Mouse (Mus musculus) liver, embryonic 15.5 days (tissue): Measurements from ENCODE around the gene Rpl12. TPM values are rescaled to one million over a fixed set of nuclear protein-coding genes. Genes with fewer than 3 reads are reported as not detected.
A peak's percentile ranks its signal among the peaks of the same experiment; 100 is the strongest.

Source experiments
- ATAC-seq: fragments of 200-750 bp; cut with Nextera tagmentation; 2 replicates; pipeline ENCODE4 v1.8.0; 2017; ENCODE audit warnings: moderate number of reproducible peaks, mild to moderate bottlenecking, moderate library complexity; ENCODE audit not compliant: insufficient read depth
- H3K27ac ChIP-seq: fragments of 300-500 bp; sonication (generic); replicated peaks from 2 replicates; pipeline ENCODE4 v1.5.1; 2015; ENCODE audit warnings: mild to moderate bottlenecking, inconsistent platforms
- H3K27me3 ChIP-seq: fragments of 300-500 bp; sonication (generic); 2 replicates; pipeline ENCODE4 v1.6.1; 2015; ENCODE audit warnings: mild to moderate bottlenecking, inconsistent platforms
- H3K36me3 ChIP-seq: fragments of 300-500 bp; sonication (generic); replicated peaks from 2 replicates; pipeline ENCODE4 v1.6.1; 2015; ENCODE audit warnings: moderate library complexity, mild to moderate bottlenecking, inconsistent platforms
- H3K4me1 ChIP-seq: fragments of 300-500 bp; sonication (generic); replicated peaks from 2 replicates; pipeline ENCODE4 v1.6.1; 2015; ENCODE audit warnings: inconsistent platforms
- H3K4me2 ChIP-seq: fragments of 300-500 bp; sonication (generic); 2 replicates; pipeline ENCODE4 v1.6.1; 2015; ENCODE audit warnings: moderate library complexity, mild to moderate bottlenecking, inconsistent platforms
- H3K4me3 ChIP-seq: fragments of 300-500 bp; sonication (generic); replicated peaks from 2 replicates; pipeline ENCODE4 v1.5.1; 2015; ENCODE audit warnings: mild to moderate bottlenecking, inconsistent platforms
- H3K9ac ChIP-seq: fragments of 300-500 bp; sonication (generic); 2 replicates; pipeline ENCODE4 v1.6.1; 2015; ENCODE audit warnings: moderate library complexity, mild to moderate bottlenecking, inconsistent platforms
- H3K9me3 ChIP-seq: fragments of 300-500 bp; sonication (generic); replicated peaks from 2 replicates; pipeline ENCODE4 v1.6.1; 2016; ENCODE audit warnings: inconsistent platforms
- WGBS: fragments of 180-500 bp; shearing (Covaris S2); methylation state at CpG from one replicate; pipeline ENCODE4 v1.1.7; 2015; ENCODE audit warnings: mixed read lengths; ENCODE audit not compliant: insufficient replicate concordance; 5-methylcytosine and 5-hydroxymethylcytosine counted together
- polyA plus RNA-seq: library from polyadenylated mRNA; unstranded; fragments of >200 nt; fragmentation: Nextera tagmentation; extraction: Ambion mirVana; gene quantifications from 2 replicates; pipeline ENCODE4 v1.2.1, GENCODE M21; 2015

The Rpl12 gene
- polyA plus RNA-seq: 79.8 and 80.2 TPM in 2 replicates

- H3K36me3 ChIP-seq: peaks cover 26% of the 10 kb centered on the region
- H3K27me3 ChIP-seq: no peaks in the 10 kb centered on the region
- peaks cover 62% of the 10 kb centered on the region for H3K4me1 ChIP-seq
- H3K27ac ChIP-seq: peak within 1 kb of the TSS; percentile 84
- H3K9me3 ChIP-seq: no peaks in the 10 kb centered on the region
- peak; percentile 82 for ATAC-seq
- WGBS: 3% methylated on average over 55 of the region's 55 CpGs
- H3K4me3 ChIP-seq: peak within 1 kb of the TSS; percentile 71
- peak within 1 kb of the TSS; percentile 75 for H3K9ac ChIP-seq
- peak within 1 kb of the TSS; percentile 97 for H3K4me2 ChIP-seq
These were observed at the start of gene Rpl12, which contains the start of gene Lrsam1 for GRCm38 (mm10) chr2:32961192-32961995. Rpl12 (plus strand) TSS chr2:32961559. Lrsam1 (minus strand) TSS chr2:32961614.

- Histone ChIP-seq H3K27me3 (no peaks in the 10 kb centered on the region), H3K9ac (no peak overlapping the region), H3K27ac (no peak overlapping the region), H3K36me3 (0 out of 2 replicates have a peak, but pooled peaks cover 6% of the 10 kb centered on the region), H3K4me2 (no peak overlapping the region), H3K9me3 (no peaks in the 10 kb centered on the region), H3K4me3 (no peak overlapping the region), H3K4me1 (peaks cover 37% of the 10 kb centered on the region)
- WGBS: 74% methylated on average over 7 of the region's 7 CpGs
- no peak for ATAC-seq
These were observed 49.6 kb upstream of the Rpl12 start for GRCm38 (mm10) chr2:32911639-32912182.

GRCm38 (mm10) chr2:32912210-32912804, 49.1 kb upstream of the Rpl12 start:
- no peak for ATAC-seq
- Histone ChIP-seq H3K9ac (no peak overlapping the region), H3K9me3 (no peaks in the 10 kb centered on the region), H3K4me2 (no peak overlapping the region), H3K27ac (no peak overlapping the region), H3K4me1 (peaks cover 33% of the 10 kb centered on the region), H3K4me3 (no peak overlapping the region), H3K27me3 (no peaks in the 10 kb centered on the region), H3K36me3 (0 out of 2 replicates have a peak, but pooled peaks cover 6% of the 10 kb centered on the region)
- 28% methylated on average over 19 of the region's 19 CpGs for WGBS

GRCm38 (mm10) chr2:32914362-32914761, 47.0 kb upstream of the Rpl12 start:
- Histone ChIP-seq H3K9ac (no peak overlapping the region), H3K4me3 (no peak overlapping the region), H3K27me3 (no peaks in the 10 kb centered on the region), H3K36me3 (peaks cover 6% of the 10 kb centered on the region; the same call in 1 of the 2 replicates), H3K27ac (peak overlapping the region; percentile 48), H3K4me1 (peaks cover 29% of the 10 kb centered on the region), H3K9me3 (no peaks in the 10 kb centered on the region), H3K4me2 (no peak overlapping the region)
- ATAC-seq: no peak
- 53% methylated on average over 5 of the region's 5 CpGs for WGBS

GRCm38 (mm10) chr2:32914896-32915295, 46.5 kb upstream of the Rpl12 start:
- ATAC-seq: peak; percentile 41
- no peaks in the 10 kb centered on the region for H3K27me3 ChIP-seq
- no peak overlapping the region; the same call in 1 of the 2 replicates for H3K9ac ChIP-seq
- peaks cover 29% of the 10 kb centered on the region for H3K4me1 ChIP-seq
- no peaks in the 10 kb centered on the region for H3K9me3 ChIP-seq
- peaks cover 6% of the 10 kb centered on the region; the same call in 1 of the 2 replicates for H3K36me3 ChIP-seq
- H3K4me3 ChIP-seq: no peak overlapping the region
- no peak overlapping the region for H3K4me2 ChIP-seq
- peak overlapping the region; percentile 48 for H3K27ac ChIP-seq
- 62% methylated on average over 3 of the region's 3 CpGs for WGBS

- Histone ChIP-seq H3K4me3 (no peak overlapping the region), H3K36me3 (peaks cover 9% of the 10 kb centered on the region), H3K9ac (no peak overlapping the region), H3K9me3 (no peaks in the 10 kb centered on the region), H3K27me3 (no peaks in the 10 kb centered on the region), H3K4me1 (peaks cover 27% of the 10 kb centered on the region), H3K4me2 (no peak overlapping the region), H3K27ac (peak overlapping the region; percentile 54; the same call in 1 of the 2 replicates)
- no peak for ATAC-seq
- 24% methylated on average over 11 of the region's 11 CpGs for WGBS
These were observed 43.8 kb upstream of the Rpl12 start for GRCm38 (mm10) chr2:32917526-32917925.

GRCm38 (mm10) chr2:32918391-32918790, 43.0 kb upstream of the Rpl12 start:
- no peak overlapping the region for H3K4me3 ChIP-seq
- WGBS: 63% methylated on average over 9 of the region's 9 CpGs
- no peak overlapping the region for H3K9ac ChIP-seq
- peaks cover 27% of the 10 kb centered on the region for H3K4me1 ChIP-seq
- no peak overlapping the region for H3K4me2 ChIP-seq
- peaks cover 17% of the 10 kb centered on the region for H3K36me3 ChIP-seq
- ATAC-seq: peak; percentile 64
- H3K9me3 ChIP-seq: no peaks in the 10 kb centered on the region
- no peaks in the 10 kb centered on the region for H3K27me3 ChIP-seq
- H3K27ac ChIP-seq: peak overlapping the region; percentile 69

- no peaks in the 10 kb centered on the region for H3K9me3 ChIP-seq
- no peak overlapping the region for H3K4me2 ChIP-seq
- H3K4me1 ChIP-seq: peaks cover 15% of the 10 kb centered on the region
- no peak for ATAC-seq
- H3K4me3 ChIP-seq: no peak overlapping the region
- H3K36me3 ChIP-seq: peaks cover 19% of the 10 kb centered on the region
- WGBS: 69% methylated on average over 7 of the region's 7 CpGs
- no peaks in the 10 kb centered on the region for H3K27me3 ChIP-seq
- H3K9ac ChIP-seq: no peak overlapping the region
- H3K27ac ChIP-seq: no peak overlapping the region
These were observed 40.1 kb upstream of the Rpl12 start for GRCm38 (mm10) chr2:32921235-32921634.

GRCm38 (mm10) chr2:32921801-32922380, 39.5 kb upstream of the Rpl12 start:
- Histone ChIP-seq H3K4me3 (no peak overlapping the region), H3K9me3 (no peaks in the 10 kb centered on the region), H3K4me2 (no peak overlapping the region), H3K4me1 (peaks cover 15% of the 10 kb centered on the region), H3K9ac (no peak overlapping the region), H3K27me3 (no peaks in the 10 kb centered on the region), H3K36me3 (peaks cover 19% of the 10 kb centered on the region), H3K27ac (no peak overlapping the region)
- WGBS: 76% methylated on average over 15 of the region's 15 CpGs
- no peak for ATAC-seq

- no peak overlapping the region for H3K9ac ChIP-seq
- H3K9me3 ChIP-seq: no peaks in the 10 kb centered on the region
- H3K4me1 ChIP-seq: peaks cover 14% of the 10 kb centered on the region
- no peak for ATAC-seq
- peaks cover 19% of the 10 kb centered on the region for H3K36me3 ChIP-seq
- no peak overlapping the region for H3K4me2 ChIP-seq
- H3K27ac ChIP-seq: no peak overlapping the region
- H3K27me3 ChIP-seq: no peaks in the 10 kb centered on the region
- no peak overlapping the region for H3K4me3 ChIP-seq
- WGBS: 81% methylated on average over 13 of the region's 13 CpGs
These were observed 38.8 kb upstream of the Rpl12 start for GRCm38 (mm10) chr2:32922564-32922963.
